Mouse (Mus musculus): ENCODE measurements around the gene Hlf. TPM values are rescaled to one million over a fixed set of nuclear protein-coding genes. Genes with fewer than 3 reads are reported as not detected.
A peak's percentile ranks its signal among the peaks of the same experiment; 100 is the strongest.

The Hlf gene
- total and polyA plus RNA-seq, 3 experiments, result 0.33 TPM; not detected in 2

GRCm38 (mm10) chr11:90324597-90324996 lies 66.1 kb downstream of the Hlf start:
- Histone ChIP-seq H3K36me3 (replicated peaks) (no peaks in the 10 kb centered on the region), H3K4me1 (ENCODE audit: insufficient read depth, low read depth, low read length) (no peaks in the 10 kb centered on the region), H3K9me3 (replicated peaks) (no peaks in the 10 kb centered on the region), H3K27me3 (ENCODE audit: insufficient read depth, low read length) (no peaks in the 10 kb centered on the region), H3K4me3 (ENCODE audit: low read depth, low read length) (no peak overlapping the region)
- no peak for TF ChIP-seq CTCF (IDR thresholded peaks at IDR 0.05; ENCODE audit: low read depth, low read length)
- no peak for TF ChIP-seq GATA2 (IDR thresholded peaks at IDR 0.05; ENCODE audit: borderline replicate concordance, low read depth, low read length)
- no peak for TF ChIP-seq GATA1 (IDR thresholded peaks at IDR 0.05; ENCODE audit: borderline replicate concordance, low read length)
- no peak for TF ChIP-seq TAL1 (conservative IDR thresholded peaks at IDR 0.05; ENCODE audit: low read depth, low read length)
- TF ChIP-seq POLR2AphosphoS5 (IDR thresholded peaks at IDR 0.05; ENCODE audit: insufficient replicate concordance, low read depth, low read length), result no peak
- DNase-seq (ENCODE audit: low spot score), result no peak
- ATAC-seq (ENCODE audit: extremely low read depth, insufficient number of reproducible peaks, low FRiP score, poor library complexity, severe bottlenecking), result no peak

- Histone ChIP-seq H3K27me3 (ENCODE audit: insufficient read depth, low read length) (no peaks in the 10 kb centered on the region), H3K9me3 (replicated peaks) (no peaks in the 10 kb centered on the region), H3K36me3 (replicated peaks) (no peaks in the 10 kb centered on the region), H3K4me3 (ENCODE audit: low read depth, low read length) (no peak overlapping the region), H3K4me1 (ENCODE audit: insufficient read depth, low read depth, low read length) (no peaks in the 10 kb centered on the region)
- no peak for ATAC-seq (ENCODE audit: extremely low read depth, insufficient number of reproducible peaks, low FRiP score, poor library complexity, severe bottlenecking)
- TF ChIP-seq TAL1 (conservative IDR thresholded peaks at IDR 0.05; ENCODE audit: low read depth, low read length), result no peak
- no peak for TF ChIP-seq GATA2 (IDR thresholded peaks at IDR 0.05; ENCODE audit: borderline replicate concordance, low read depth, low read length)
- no peak for TF ChIP-seq CTCF (IDR thresholded peaks at IDR 0.05; ENCODE audit: low read depth, low read length)
- TF ChIP-seq GATA1 (IDR thresholded peaks at IDR 0.05; ENCODE audit: borderline replicate concordance, low read length), result no peak
- TF ChIP-seq POLR2AphosphoS5 (IDR thresholded peaks at IDR 0.05; ENCODE audit: insufficient replicate concordance, low read depth, low read length), result no peak
- no peak for DNase-seq (ENCODE audit: low spot score)
These were observed 69.8 kb downstream of the Hlf start for GRCm38 (mm10) chr11:90320922-90321321.

GRCm38 (mm10) chr11:90317482-90317881 lies 73.2 kb downstream of the Hlf start:
- Histone ChIP-seq H3K36me3 (replicated peaks) (no peaks in the 10 kb centered on the region), H3K4me1 (ENCODE audit: insufficient read depth, low read depth, low read length) (no peaks in the 10 kb centered on the region), H3K4me3 (ENCODE audit: low read depth, low read length) (no peak overlapping the region), H3K9me3 (replicated peaks) (no peaks in the 10 kb centered on the region), H3K27me3 (ENCODE audit: insufficient read depth, low read length) (0 out of 2 replicates have a peak, but pooled peaks cover 2% of the 10 kb centered on the region)
- TF ChIP-seq TAL1 (conservative IDR thresholded peaks at IDR 0.05; ENCODE audit: low read depth, low read length) (no peak), CTCF (IDR thresholded peaks at IDR 0.05; ENCODE audit: low read depth, low read length) (peak; percentile 52), GATA1 (IDR thresholded peaks at IDR 0.05; ENCODE audit: borderline replicate concordance, low read length) (no peak)
- DNase-seq (ENCODE audit: low spot score) (peak; percentile 2), ATAC-seq (ENCODE audit: extremely low read depth, insufficient number of reproducible peaks, low FRiP score, poor library complexity, severe bottlenecking) (no peak)

GRCm38 (mm10) chr11:90314606-90315005 lies 76.1 kb downstream of the Hlf start:
- TF ChIP-seq GATA2 (IDR thresholded peaks at IDR 0.05; ENCODE audit: borderline replicate concordance, low read depth, low read length), result no peak
- TF ChIP-seq POLR2AphosphoS5 (IDR thresholded peaks at IDR 0.05; ENCODE audit: insufficient replicate concordance, low read depth, low read length), result no peak
- TF ChIP-seq GATA1 (IDR thresholded peaks at IDR 0.05; ENCODE audit: borderline replicate concordance, low read length), result no peak
- TF ChIP-seq CTCF (IDR thresholded peaks at IDR 0.05; ENCODE audit: low read depth, low read length), result no peak
- Histone ChIP-seq H3K27me3 (ENCODE audit: insufficient read depth, low read length) (0 out of 2 replicates have a peak, but pooled peaks cover 2% of the 10 kb centered on the region), H3K36me3 (replicated peaks) (no peaks in the 10 kb centered on the region), H3K4me3 (ENCODE audit: low read depth, low read length) (no peak overlapping the region), H3K9me3 (replicated peaks) (no peaks in the 10 kb centered on the region), H3K4me1 (ENCODE audit: insufficient read depth, low read depth, low read length) (no peaks in the 10 kb centered on the region)
- DNase-seq (ENCODE audit: low spot score) (no peak), ATAC-seq (ENCODE audit: extremely low read depth, insufficient number of reproducible peaks, low FRiP score, poor library complexity, severe bottlenecking) (no peak)

- no peak for ATAC-seq (ENCODE audit: extremely low read depth, insufficient number of reproducible peaks, low FRiP score, poor library complexity, severe bottlenecking)
- no peaks in the 10 kb centered on the region for H3K36me3 ChIP-seq (replicated peaks)
- TF ChIP-seq CTCF (IDR thresholded peaks at IDR 0.05; ENCODE audit: low read depth, low read length) (peak; percentile 55), GATA1 (IDR thresholded peaks at IDR 0.05; ENCODE audit: borderline replicate concordance, low read length) (no peak)
- no peak for DNase-seq (ENCODE audit: low spot score)
- H3K27me3 ChIP-seq (ENCODE audit: insufficient read depth, low read length), result no peaks in the 10 kb centered on the region
- H3K4me3 ChIP-seq (ENCODE audit: low read depth, low read length), result no peak overlapping the region
- peaks cover 7% of the 10 kb centered on the region; the same call in 1 of the 2 replicates for H3K9me3 ChIP-seq (replicated peaks)
- no peaks in the 10 kb centered on the region for H3K4me1 ChIP-seq (ENCODE audit: insufficient read depth, low read depth, low read length)
These were observed 83.7 kb downstream of the Hlf start for GRCm38 (mm10) chr11:90306993-90307392.

DNA sequence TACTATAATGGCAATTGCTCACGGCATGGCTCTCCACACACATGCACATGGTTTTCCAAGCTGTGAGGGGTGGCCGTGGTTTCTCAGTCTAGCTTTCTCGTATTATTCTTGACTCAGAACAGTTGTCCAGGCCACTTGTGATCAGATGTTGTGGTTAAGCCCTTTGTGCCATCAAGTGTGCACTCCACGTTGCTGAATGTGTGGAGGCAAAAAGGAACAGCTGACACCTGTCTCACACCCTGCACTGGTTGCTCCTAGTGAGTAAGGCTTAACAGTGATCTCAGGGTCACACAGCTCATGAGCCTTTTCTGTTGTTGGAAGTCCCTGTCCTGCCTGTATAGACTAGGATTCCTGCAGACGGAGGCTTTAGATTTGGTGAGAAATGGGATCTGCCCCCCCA lies 84.6 kb downstream of the Hlf start:
- Histone ChIP-seq H3K36me3 (replicated peaks) (no peaks in the 10 kb centered on the region), H3K4me3 (ENCODE audit: low read depth, low read length) (no peak overlapping the region), H3K9me3 (replicated peaks) (peaks cover 7% of the 10 kb centered on the region; the same call in 1 of the 2 replicates), H3K4me1 (ENCODE audit: insufficient read depth, low read depth, low read length) (no peaks in the 10 kb centered on the region), H3K27me3 (ENCODE audit: insufficient read depth, low read length) (no peaks in the 10 kb centered on the region)
- TF ChIP-seq POLR2AphosphoS5 (IDR thresholded peaks at IDR 0.05; ENCODE audit: insufficient replicate concordance, low read depth, low read length) (no peak), GATA1 (IDR thresholded peaks at IDR 0.05; ENCODE audit: borderline replicate concordance, low read length) (no peak), GATA2 (IDR thresholded peaks at IDR 0.05; ENCODE audit: borderline replicate concordance, low read depth, low read length) (no peak), CTCF (IDR thresholded peaks at IDR 0.05; ENCODE audit: low read depth, low read length) (no peak), TAL1 (conservative IDR thresholded peaks at IDR 0.05; ENCODE audit: low read depth, low read length) (no peak)
- DNase-seq (ENCODE audit: low spot score) (no peak), ATAC-seq (ENCODE audit: extremely low read depth, insufficient number of reproducible peaks, low FRiP score, poor library complexity, severe bottlenecking) (no peak)

- no peaks in the 10 kb centered on the region for H3K36me3 ChIP-seq (replicated peaks)
These were observed 96.1 kb downstream of the Hlf start for GRCm38 (mm10) chr11:90294622-90295021.

More at GRCm38 (mm10) chr11:90294622-90295021, 96.1 kb downstream of the Hlf start:
- Histone ChIP-seq H3K4me3 (ENCODE audit: low read depth, low read length) (no peak overlapping the region), H3K27me3 (ENCODE audit: insufficient read depth, low read length) (no peaks in the 10 kb centered on the region), H3K9me3 (replicated peaks) (peaks cover 2% of the 10 kb centered on the region; the same call in 1 of the 2 replicates), H3K4me1 (ENCODE audit: insufficient read depth, low read depth, low read length) (no peaks in the 10 kb centered on the region)
- TF ChIP-seq GATA2 (IDR thresholded peaks at IDR 0.05; ENCODE audit: borderline replicate concordance, low read depth, low read length) (no peak), CTCF (IDR thresholded peaks at IDR 0.05; ENCODE audit: low read depth, low read length) (no peak)
- no peak; the same call in 1 of the 2 replicates for ATAC-seq (ENCODE audit: extremely low read depth, insufficient number of reproducible peaks, low FRiP score, poor library complexity, severe bottlenecking)
- no peak for DNase-seq (ENCODE audit: low spot score)
